Mouse (Mus musculus): ENCODE results near the gene Pdgfb.

Pdgfb gene

DNA sequence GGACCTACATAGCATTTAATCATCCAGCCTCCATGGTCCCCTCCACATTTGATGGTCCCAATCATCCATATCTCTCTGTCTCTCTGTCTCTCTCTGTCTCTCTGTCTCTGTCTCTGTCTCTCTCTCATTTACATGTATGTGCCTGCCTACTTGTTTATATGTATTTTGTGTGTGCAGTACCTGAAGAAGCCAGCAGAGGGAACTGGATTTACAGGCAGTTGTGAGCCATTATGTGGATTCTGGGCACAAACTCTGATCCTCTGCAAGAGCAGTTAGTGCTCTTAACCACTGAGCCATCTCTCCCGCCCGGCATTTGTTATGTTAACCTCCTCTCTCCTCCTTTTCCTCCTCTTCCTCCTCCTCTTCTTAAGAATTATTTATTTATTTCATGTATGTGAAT lies 31.0 kb upstream of the Pdgfb start:
- no peak for TF ChIP-seq GATA4 (IDR thresholded peaks at IDR 0.05; ENCODE audit: insufficient replicate concordance, low read length)

- TF ChIP-seq GATA4 (IDR thresholded peaks at IDR 0.05; ENCODE audit: insufficient replicate concordance, low read length), result no peak
Measured at GRCm38 (mm10) chr15:80044249-80044648, 29.5 kb upstream of the Pdgfb start.

DNA sequence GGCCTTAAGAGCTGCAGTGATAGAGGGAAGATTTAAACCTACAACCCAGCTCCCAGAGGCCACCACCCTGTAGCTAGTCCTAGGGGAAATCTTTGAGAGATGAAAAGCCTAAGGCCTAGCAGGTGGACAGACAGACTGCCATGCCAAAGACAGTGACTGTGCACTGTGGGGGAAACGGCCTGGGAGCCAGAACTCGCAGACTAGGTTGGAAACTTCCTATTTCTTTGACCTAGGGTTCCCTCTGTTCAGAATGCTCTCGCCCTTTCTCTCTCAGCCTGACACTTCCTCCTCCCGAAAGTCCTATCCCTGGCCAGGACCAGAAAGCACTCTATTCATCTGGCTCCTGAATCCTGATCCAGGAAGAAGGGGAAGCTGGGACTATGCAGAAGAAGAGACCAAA lies 27.4 kb upstream of the Pdgfb start:
- TF ChIP-seq GATA4 (IDR thresholded peaks at IDR 0.05; ENCODE audit: insufficient replicate concordance, low read length), result no peak

- no peak for TF ChIP-seq GATA4 (IDR thresholded peaks at IDR 0.05; ENCODE audit: insufficient replicate concordance, low read length)
Measured at GRCm38 (mm10) chr15:80038110-80038391, 23.3 kb upstream of the Pdgfb start.

DNA sequence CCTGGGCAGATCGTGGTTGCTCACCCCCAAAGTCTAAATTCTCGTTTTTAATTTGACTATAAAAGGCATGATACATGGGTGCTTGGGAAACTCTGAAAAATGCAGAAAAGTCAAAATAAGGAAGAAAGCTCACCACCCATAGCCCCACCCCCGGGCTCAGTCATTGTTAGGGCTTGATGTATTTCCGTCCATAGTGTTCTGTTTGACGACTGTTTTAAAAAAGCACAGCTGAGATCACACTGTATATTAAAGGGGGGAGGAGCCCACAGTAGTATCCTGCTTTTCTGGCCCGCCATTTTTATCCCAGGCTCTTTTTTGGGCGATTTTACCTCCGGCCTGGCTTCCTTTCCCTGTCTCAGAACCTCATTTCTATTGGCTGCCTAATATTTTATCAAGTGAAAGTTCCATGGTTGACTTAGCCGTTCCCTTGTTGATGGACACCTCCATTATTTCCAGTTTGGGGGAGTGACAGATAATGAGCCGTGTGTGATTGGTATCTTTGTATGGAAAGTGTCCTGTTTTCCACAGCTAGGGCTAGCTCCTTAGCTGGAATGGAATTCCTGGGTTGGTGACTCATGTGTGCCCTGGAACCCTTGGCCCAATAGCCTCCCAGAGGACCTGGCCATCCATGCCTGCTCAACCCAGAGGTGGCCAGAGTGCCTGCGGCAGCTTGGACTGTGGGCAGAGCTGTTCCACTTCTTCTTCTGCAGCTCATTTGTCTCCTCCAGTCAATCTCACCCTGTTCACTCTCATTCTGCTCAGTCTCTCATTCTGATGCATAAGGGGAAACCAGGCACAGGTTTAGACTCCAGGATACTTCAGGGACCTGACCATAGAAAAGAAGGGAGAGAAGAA lies 22.7 kb upstream of the Pdgfb start:
- no peak for TF ChIP-seq GATA4 (IDR thresholded peaks at IDR 0.05; ENCODE audit: insufficient replicate concordance, low read length)

DNA sequence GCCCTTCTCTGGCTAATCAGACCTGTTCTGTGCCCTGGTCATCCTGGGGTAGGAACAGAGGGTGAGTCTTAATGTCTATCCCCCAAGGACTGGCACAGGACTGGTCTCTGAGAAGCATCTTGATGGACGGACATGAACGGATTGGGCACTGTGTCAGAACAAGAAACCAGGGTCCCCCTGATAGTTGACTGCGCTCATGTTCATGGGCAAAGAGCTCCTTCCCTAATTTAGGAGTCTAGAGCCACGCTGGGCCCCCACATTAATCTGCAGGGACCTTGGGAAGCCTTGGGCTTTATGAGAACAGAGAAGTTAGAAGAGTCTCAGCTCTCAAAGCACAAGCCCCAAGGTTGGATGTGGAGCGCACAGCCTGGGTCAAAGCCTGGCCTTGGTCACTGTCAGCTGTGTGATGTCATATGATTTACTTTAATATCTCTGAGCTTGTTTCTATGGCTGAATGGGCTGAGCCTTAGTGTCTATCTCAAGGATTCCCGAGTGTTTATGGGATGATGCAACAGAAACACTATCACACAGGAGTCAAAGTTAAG lies 20.6 kb upstream of the Pdgfb start:
- no peak for TF ChIP-seq GATA4 (IDR thresholded peaks at IDR 0.05; ENCODE audit: insufficient replicate concordance, low read length)

DNA sequence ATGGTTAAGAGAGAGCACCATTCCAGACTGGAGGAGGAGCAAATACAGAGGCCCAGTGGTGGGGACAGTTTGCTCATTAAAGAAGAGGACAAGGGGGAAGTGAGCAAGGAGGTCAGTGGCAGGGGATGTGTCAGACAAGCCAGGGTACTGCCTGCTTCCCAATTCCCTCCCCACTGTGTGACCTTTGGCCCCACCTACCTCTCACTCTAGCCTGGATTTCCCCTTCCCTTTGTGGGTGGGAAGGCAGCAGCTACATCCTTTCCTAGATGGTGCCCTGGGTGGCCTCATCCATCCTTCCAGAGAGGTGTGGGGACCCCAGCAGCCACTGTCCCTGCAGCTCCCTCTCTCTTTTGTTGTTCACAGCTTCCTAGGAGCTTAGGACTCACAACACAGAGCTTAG lies 20.1 kb upstream of the Pdgfb start:
- TF ChIP-seq GATA4 (IDR thresholded peaks at IDR 0.05; ENCODE audit: insufficient replicate concordance, low read length), result no peak

DNA sequence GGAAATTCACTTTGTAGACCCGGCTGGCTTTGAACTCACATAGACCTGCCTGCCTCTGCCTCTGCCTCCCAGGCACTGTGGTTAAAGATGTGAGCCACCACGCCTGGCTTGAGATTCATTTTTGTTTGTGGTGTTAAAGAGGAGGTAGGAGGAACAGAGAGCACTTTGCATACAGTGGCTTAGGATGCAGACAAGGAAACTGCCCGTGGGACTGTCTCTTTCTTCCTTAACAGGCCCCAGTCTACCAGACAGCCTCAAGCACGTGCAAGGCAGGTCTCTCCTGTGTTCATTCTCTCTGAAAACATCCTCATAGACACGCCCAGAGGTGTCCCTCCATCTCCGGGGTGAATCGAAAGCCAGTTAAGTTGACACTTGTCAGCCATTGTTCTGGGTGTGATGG lies 19.6 kb upstream of the Pdgfb start:
- TF ChIP-seq GATA4 (IDR thresholded peaks at IDR 0.05; ENCODE audit: insufficient replicate concordance, low read length), result no peak

DNA sequence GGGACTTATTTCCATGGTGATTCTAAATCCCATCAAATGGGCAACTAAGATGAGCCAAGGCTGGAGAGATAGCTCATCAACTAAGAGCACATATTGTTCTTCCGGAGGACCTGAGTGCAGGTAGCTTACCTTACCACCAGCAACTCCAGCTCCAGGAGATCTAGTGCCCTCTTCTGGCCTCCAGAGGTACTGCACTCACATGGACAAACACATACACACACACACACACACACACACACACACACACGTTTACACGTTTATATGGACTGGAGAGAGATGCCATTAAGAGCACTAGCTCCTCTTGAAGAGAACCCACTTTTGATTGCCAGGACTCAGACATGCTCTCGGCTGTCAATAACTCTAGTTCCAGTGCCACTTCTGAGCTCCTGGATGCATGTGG lies 16.4 kb upstream of the Pdgfb start:
- no peak for TF ChIP-seq GATA4 (IDR thresholded peaks at IDR 0.05; ENCODE audit: insufficient replicate concordance, low read length)

DNA sequence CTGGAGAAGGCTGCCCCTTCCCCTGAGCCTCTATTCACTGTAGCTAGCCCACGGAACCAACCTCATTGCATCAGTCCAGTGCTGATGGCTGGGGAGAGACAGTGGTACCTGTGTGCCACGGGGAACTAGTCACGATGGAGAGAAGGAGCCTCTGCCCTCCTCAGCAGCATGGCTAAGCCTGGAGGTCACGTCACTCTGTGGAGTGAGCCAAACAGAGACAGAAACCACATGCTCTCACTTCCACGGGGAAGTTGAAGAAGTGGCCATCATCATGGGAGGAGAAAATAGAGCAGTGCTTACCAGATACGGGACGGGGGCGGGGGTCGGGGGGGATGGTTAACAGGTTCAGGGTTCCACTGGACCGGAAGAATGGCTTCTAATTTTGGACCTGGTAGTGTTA lies 15.6 kb upstream of the Pdgfb start:
- TF ChIP-seq GATA4 (IDR thresholded peaks at IDR 0.05; ENCODE audit: insufficient replicate concordance, low read length), result no peak

DNA sequence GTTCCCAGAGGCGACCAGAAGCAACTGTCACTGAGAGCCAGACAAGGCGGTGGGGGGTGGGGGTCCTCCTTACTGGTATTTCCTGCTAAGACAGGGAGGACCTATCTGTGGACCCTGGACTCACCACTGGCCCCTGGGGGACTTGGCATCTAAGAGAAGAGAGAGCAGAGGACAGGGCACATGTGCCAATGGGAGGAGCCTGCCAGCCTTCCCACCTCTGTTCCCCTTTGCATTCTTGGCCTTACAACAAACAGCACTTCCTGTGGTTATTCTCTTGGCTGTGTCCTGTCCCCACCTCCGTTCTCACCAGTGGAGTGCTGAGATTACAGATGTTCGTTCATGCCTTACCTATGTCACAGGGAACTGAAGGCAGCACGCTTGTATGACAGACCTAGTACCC lies 14.1 kb upstream of the Pdgfb start:
- TF ChIP-seq GATA4 (IDR thresholded peaks at IDR 0.05; ENCODE audit: insufficient replicate concordance, low read length), result no peak

GRCm38 (mm10) chr15:80026689-80027353 lies 12.0 kb upstream of the Pdgfb start:
- no peak for TF ChIP-seq GATA4 (IDR thresholded peaks at IDR 0.05; ENCODE audit: insufficient replicate concordance, low read length)

DNA sequence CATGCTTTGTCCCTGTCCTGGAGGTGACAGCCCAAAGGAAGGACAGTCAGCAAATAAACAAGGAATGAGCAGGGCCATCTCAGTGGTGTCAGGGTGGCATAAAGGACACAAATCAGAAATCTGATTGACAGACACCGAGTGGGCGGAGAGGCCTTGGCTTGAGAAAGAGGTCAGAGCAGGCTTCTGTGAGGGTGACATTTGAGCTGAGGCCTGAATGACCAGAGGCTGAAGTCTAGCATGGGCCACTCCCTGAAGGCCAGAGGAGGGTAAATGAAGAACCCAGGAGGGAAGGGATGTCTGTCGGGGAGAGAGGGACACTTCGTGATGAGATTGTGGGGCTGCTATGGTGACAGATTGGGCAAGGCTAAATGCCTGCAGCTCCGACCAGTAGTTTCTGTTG lies 11.3 kb upstream of the Pdgfb start:
- no peak for TF ChIP-seq GATA4 (IDR thresholded peaks at IDR 0.05; ENCODE audit: insufficient replicate concordance, low read length)

DNA sequence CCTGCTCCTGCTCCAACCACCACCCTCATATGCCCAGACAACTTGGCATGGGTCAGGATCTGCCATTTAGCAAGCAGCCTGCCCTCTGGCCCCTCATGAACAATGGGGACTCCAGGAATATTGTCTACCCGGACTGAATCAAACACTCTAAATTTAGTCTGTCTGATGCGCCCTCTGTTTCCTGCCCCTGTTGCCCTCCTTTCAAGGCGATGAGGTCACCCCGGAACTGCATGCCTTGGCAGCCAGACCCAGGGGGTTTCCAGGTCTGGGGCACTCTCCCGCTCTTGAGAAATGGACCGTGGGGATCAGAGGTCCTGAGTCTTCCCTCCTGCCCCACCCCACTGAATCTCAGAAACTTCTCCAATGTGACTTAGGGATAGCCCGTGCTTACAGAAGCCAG lies 10.8 kb upstream of the Pdgfb start:
- no peak for TF ChIP-seq GATA4 (IDR thresholded peaks at IDR 0.05; ENCODE audit: insufficient replicate concordance, low read length)

DNA sequence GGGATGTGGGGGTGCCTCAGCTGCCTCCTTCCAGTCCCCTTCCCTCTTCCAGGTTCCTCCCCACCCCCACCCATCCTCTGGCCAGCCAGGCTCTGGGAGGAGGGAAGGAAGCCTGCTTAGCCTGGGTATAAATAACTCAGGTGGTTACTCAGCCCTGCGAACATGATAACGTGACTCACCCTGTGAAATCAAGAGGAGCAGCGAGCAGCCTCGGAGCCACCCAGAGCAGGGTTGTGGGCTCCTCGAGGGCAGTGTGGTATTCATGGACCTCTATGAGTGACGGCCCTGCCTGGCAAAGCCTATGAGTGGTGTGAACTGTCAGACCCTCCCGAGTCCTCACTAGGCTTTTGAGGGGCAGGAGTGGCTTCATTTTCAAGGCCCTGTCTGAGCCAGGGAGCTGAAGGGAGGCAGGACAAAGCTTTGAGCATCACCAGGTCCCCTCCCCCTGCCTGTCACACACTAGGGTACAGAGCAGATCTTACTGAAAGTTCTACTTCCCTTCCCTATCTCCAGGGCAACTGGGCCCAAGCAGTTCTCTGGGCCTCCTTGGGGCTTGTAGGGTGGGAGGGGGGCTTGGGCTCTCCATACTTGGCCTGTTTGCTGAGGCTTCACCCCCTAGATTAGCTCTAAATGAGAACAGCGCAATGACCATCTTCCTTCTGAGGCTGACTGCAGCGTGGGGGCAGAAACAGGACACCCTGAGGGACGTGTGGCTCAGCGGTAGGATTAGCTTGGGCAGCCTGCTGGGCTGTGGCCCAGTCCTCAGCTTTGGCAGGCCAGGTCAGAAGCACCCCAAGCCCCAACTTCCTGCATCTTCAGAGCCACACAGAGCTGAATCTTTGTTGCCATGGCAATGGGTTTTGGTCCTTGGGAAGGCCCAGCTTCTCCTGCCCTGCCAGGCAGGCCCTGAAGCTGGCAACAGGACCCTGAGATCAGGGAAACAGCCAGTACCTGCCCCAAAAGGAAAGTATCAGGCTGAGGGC lies 9.8 kb upstream of the Pdgfb start:
- no peak for TF ChIP-seq GATA4 (IDR thresholded peaks at IDR 0.05; ENCODE audit: insufficient replicate concordance, low read length)

All from liver, adult (tissue).